Mouse (Mus musculus) adipose tissue, adult 10 weeks (tissue): ENCODE results near the gene Prpsap2. TPM values are rescaled to one million over a fixed set of nuclear protein-coding genes. Genes with fewer than 3 reads are reported as not detected.

ENCODE experiments used
- polyA plus RNA-seq: library from polyadenylated mRNA; stranded (reverse); fragments of 350-450 nt; fragmentation: Illumina TruSeq; extraction: RNeasy Lipid Tissue Mini Kit (QIAGEN cat#74804); gene quantifications from one replicate; pipeline ENCODE4 v1.2.3, GENCODE M21; 2014; ENCODE audit warnings: low read depth, low replicate concordance

Gene Prpsap2
- polyA plus RNA-seq, result 29.1 TPM

GRCm38 (mm10) chr11:61761584-61762407, at the start of gene Prpsap2:
Prpsap2 (minus strand) TSS chr11:61762088.

DNA sequence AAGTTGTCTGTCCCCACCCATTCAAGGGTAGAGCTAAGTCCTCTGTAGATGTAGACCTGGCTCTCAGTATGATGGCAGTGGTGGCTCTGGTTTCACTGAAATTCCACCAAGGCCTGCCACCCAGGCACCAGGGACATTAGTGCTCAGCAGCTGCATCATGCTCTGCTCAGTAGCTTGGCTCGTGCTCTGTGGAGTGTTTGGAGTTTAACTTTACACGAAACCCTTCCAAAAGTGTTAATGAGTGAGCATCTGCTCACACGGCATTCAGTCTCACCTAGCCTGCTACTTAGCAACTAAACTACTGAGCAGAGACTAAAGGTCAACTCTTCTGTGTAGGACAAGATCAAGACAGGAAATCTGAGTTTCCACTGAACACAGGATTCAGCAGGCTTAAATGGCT, 41.3 kb downstream of the Prpsap2 start, which contains the start of gene Slc5a10:
TSS of gene Slc5a10 (minus strand) at position 191 of the 400 bp plus-strand sequence.

GRCm38 (mm10) chr11:61683907-61684731, 77.8 kb downstream of the Prpsap2 start, which contains the start of gene Fam83g:
Fam83g (plus strand) TSS chr11:61684091.

Other genes with a start within 250 kb of the Prpsap2 start
- 35.0 TPM for gene Epn2, start 182.4 kb downstream of the Prpsap2 start, polyA plus RNA-seq
- gene Grap, start 108.8 kb downstream of the Prpsap2 start, polyA plus RNA-seq, result 11.8 TPM
- 2.2 TPM for gene Fam83g, start 78.0 kb downstream of the Prpsap2 start, polyA plus RNA-seq
- not detected for gene Slc5a10, start 41.3 kb downstream of the Prpsap2 start, polyA plus RNA-seq
- gene Ulk2, start 93.0 kb upstream of the Prpsap2 start, polyA plus RNA-seq, result 29.1 TPM
- 13.1 TPM for gene Akap10, start 168.2 kb upstream of the Prpsap2 start, polyA plus RNA-seq
- gene Specc1, start 194.7 kb upstream of the Prpsap2 start, polyA plus RNA-seq, result 4.8 TPM